Mouse (Mus musculus): ENCODE measurements at regions not wholly inside any gene's neighbourhood (a gene's known extent, or its start where the extent isn't known, plus 50 kb on each side); places are given as distances from the start of the nearest gene placed in this dataset.
"Not testable (repeated sequence)": the region's sequence is repeated elsewhere in the genome, so short reads cannot be mapped to it uniquely, and the experiment has no call there.

DNA sequence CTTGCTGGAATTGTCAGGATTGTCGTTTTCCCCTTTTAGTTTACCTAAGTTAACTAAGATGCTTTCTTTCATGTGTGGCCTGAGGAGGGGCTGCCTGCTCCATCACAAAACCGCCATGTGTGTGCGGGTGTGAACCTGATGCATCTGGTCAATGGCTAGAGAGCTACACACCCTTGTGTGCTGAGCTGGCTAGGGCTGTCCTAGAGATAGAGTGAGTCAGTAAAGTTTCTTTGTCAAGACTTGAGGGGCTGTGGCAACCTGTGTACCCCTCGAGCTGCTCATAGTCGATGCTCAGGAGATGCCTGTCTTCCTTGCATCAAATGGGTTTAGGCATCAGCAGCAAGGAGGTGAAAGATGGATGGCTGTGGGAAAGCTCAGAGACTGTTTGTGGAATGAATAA is 147.1 kb upstream of the Rtl1 start:
- 86% methylated on average over 5 of the region's 5 CpGs for WGBS

DNA sequence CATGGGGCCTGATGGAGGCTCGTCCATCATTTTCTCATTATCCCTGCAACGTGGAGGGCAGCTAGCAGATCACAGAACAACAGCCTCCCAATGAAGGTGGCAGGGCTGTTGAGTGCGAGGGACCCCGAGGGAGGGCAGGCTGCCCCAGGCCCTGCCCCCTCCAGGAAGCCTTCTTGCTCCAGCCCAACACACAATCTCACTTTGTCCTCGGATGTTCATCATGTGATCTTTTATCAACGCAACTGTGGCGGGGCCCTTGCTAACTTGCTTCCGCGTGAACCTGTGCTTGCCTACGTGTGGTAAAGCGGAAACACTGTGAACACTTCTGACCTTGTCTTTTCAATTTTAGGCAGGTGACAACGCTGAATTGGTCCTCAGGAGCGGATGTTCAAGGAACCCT is 147.6 kb upstream of the Rtl1 start:
- WGBS = 82% methylated on average over 13 of the region's 13 CpGs
- H3K4me1 ChIP-seq (replicated peaks; ENCODE audit: control insufficient read depth, insufficient read depth, low read length) = peaks cover 42% of the 10 kb centered on the region
- H3K36me3 ChIP-seq (ENCODE audit: control insufficient read depth, insufficient read depth) = peaks cover 4% of the 10 kb centered on the region; the same call in 1 of the 2 replicates
- ATAC-seq = no peak
- no peak overlapping the region for H3K4me3 ChIP-seq (replicated peaks; ENCODE audit: low read length)
- H3K9ac ChIP-seq (replicated peaks; ENCODE audit: low read depth, low read length) = no peak overlapping the region
- H3K4me2 ChIP-seq (ENCODE audit: low read length) = no peak overlapping the region
- no peaks in the 10 kb centered on the region for H3K27me3 ChIP-seq (replicated peaks; ENCODE audit: control insufficient read depth, insufficient read depth, low read length)
- no peak overlapping the region for H3K27ac ChIP-seq (ENCODE audit: low read length)
- no peaks in the 10 kb centered on the region for H3K9me3 ChIP-seq (ENCODE audit: control insufficient read depth, low read length)

More for the DNA sequence above, 147.1 kb upstream of the Rtl1 start:
- Histone ChIP-seq H3K4me2 (ENCODE audit: low read length) (no peak overlapping the region), H3K9me3 (ENCODE audit: control insufficient read depth, low read length) (no peaks in the 10 kb centered on the region), H3K9ac (replicated peaks; ENCODE audit: low read depth, low read length) (no peak overlapping the region), H3K4me1 (replicated peaks; ENCODE audit: control insufficient read depth, insufficient read depth, low read length) (peaks cover 42% of the 10 kb centered on the region), H3K27ac (ENCODE audit: low read length) (peak overlapping the region; percentile 51), H3K27me3 (replicated peaks; ENCODE audit: control insufficient read depth, insufficient read depth, low read length) (no peaks in the 10 kb centered on the region), H3K36me3 (ENCODE audit: control insufficient read depth, insufficient read depth) (peaks cover 5% of the 10 kb centered on the region; the same call in 1 of the 2 replicates), H3K4me3 (replicated peaks; ENCODE audit: low read length) (no peak overlapping the region)
- ATAC-seq = no peak

DNA sequence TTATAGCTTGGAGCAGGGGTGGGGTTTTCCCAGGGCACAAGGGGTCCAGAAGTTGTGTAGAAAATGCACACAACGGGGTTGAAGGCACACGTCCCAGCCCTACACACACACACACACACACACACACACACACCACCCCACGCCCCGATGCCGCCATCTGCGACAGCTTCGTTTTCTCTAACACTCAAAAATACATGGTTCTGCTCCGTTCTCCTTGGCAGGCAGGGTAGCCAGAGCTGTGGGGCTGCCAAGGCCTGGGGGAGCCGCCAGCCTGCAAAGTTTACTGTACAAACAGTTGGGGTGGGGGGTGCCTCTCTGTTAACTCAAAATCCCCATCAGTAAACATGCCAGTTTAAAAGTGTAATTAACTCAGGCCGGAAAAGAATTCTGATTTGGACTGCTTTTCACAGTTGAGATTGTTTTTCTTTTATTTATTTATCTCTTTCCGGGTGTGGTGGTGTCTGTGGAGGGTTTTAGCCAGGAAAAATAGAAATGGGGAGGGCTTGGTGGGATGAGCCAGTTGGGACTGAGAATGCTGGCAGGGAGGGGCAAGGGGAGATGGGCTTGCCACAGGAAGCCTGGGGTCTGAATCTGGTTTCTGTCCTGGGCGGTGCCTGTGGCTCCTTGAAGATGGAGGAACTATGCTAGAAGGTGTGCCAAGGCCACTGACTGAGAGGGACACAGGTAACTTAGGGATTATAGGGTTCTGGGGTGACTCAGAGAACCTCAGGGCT is 148.4 kb upstream of the Rtl1 start:
- WGBS = 44% methylated on average over 12 of the region's 12 CpGs
- no peaks in the 10 kb centered on the region for H3K27me3 ChIP-seq (replicated peaks; ENCODE audit: control insufficient read depth, insufficient read depth, low read length)
- H3K4me3 ChIP-seq (replicated peaks; ENCODE audit: low read length) = no peak overlapping the region
- no peak overlapping the region for H3K4me2 ChIP-seq (ENCODE audit: low read length)
- peaks cover 42% of the 10 kb centered on the region for H3K4me1 ChIP-seq (replicated peaks; ENCODE audit: control insufficient read depth, insufficient read depth, low read length)
- no peaks in the 10 kb centered on the region for H3K36me3 ChIP-seq (ENCODE audit: control insufficient read depth, insufficient read depth)
- H3K27ac ChIP-seq (ENCODE audit: low read length) = no peak overlapping the region
- no peak overlapping the region for H3K9ac ChIP-seq (replicated peaks; ENCODE audit: low read depth, low read length)
- peak; percentile 73 for ATAC-seq
- no peaks in the 10 kb centered on the region for H3K9me3 ChIP-seq (ENCODE audit: control insufficient read depth, low read length)

DNA sequence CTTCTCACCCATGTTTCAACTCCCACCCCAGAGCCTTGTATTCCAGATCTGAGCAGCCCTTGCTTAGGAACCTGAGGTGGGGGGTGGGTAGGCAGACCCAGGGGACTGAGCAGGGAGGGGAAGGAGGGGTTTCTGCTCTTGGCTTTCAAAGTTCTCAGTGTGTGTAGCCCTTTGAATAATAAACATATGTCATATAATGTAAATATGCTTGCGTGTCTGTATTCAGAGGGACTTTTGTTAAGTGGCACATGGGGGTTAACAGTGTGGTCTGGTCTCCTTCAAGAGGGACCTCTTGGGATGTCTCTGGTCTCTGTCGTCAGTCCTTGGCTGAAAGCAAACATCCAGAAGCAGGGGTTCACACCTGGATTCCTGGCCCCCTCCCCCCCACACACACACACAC is 149.1 kb upstream of the Rtl1 start:
- ATAC-seq = no peak
- Histone ChIP-seq H3K4me3 (replicated peaks; ENCODE audit: low read length) (no peak overlapping the region; the same call in 1 of the 2 replicates), H3K27ac (ENCODE audit: low read length) (no peak overlapping the region), H3K9ac (replicated peaks; ENCODE audit: low read depth, low read length) (peak overlapping the region; percentile 49; the same call in 1 of the 2 replicates), H3K27me3 (replicated peaks; ENCODE audit: control insufficient read depth, insufficient read depth, low read length) (no peaks in the 10 kb centered on the region), H3K4me2 (ENCODE audit: low read length) (peak overlapping the region; percentile 47), H3K9me3 (ENCODE audit: control insufficient read depth, low read length) (no peaks in the 10 kb centered on the region), H3K36me3 (ENCODE audit: control insufficient read depth, insufficient read depth) (no peaks in the 10 kb centered on the region), H3K4me1 (replicated peaks; ENCODE audit: control insufficient read depth, insufficient read depth, low read length) (peaks cover 42% of the 10 kb centered on the region)
- 39% methylated on average over 2 of the region's 2 CpGs for WGBS

DNA sequence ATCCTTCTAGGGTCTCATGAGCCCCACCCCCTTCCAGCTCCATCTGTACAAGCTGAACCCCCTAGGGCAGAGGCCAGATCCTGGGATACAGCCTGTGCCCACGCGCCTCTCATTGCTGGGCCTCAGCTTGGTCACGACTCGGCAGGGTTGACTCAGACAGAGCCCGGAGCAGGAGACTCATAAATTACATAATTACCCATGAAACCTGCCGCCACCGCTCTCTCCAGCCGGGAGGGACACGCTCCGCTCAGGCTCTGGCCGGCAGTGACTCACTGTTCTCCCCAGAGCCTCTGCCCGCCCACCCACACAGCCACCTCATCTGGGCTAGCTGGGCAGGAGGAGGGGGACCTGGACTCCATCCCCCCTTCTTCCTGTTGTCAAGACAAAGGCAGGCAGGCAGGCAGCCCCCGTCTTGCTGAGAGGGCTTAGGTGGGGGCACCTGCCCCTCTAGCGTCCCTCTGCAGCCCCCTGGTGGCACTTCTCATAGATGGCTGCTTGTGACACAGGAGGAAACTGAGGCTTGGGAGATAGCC is 149.6 kb upstream of the Rtl1 start:
- peak; percentile 36 for ATAC-seq
- H3K4me2 ChIP-seq (ENCODE audit: low read length) = peak overlapping the region; percentile 47
- no peak overlapping the region for H3K27ac ChIP-seq (ENCODE audit: low read length)
- H3K4me1 ChIP-seq (replicated peaks; ENCODE audit: control insufficient read depth, insufficient read depth, low read length) = peaks cover 42% of the 10 kb centered on the region
- no peaks in the 10 kb centered on the region for H3K9me3 ChIP-seq (ENCODE audit: control insufficient read depth, low read length)
- H3K9ac ChIP-seq (replicated peaks; ENCODE audit: low read depth, low read length) = peak overlapping the region; percentile 49
- no peaks in the 10 kb centered on the region for H3K36me3 ChIP-seq (ENCODE audit: control insufficient read depth, insufficient read depth)
- H3K27me3 ChIP-seq (replicated peaks; ENCODE audit: control insufficient read depth, insufficient read depth, low read length) = no peaks in the 10 kb centered on the region
- WGBS = 4% methylated on average over 14 of the region's 14 CpGs
- H3K4me3 ChIP-seq (replicated peaks; ENCODE audit: low read length) = peak overlapping the region; percentile 33

DNA sequence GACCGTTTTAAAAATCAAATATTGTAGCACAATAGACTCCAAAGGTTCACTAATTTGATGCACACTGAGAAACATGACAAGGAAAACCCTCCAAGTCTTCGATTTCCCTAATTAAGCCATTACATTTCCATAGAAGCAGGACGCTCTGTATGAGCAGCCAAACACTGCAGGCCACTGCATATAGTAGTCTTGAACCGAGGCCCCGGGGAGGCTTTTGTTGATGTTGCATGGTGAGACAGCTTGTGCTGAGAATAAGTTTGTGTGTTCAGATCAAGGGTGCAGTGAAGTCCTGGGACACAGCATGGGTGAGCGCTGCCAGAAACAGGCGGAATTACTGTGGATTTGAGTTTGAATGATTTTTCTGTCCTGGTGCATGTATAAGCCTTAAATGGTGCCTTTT is 154.9 kb upstream of the Rtl1 start:
- no peak overlapping the region for H3K27ac ChIP-seq (ENCODE audit: low read length)
- WGBS = 56% methylated on average over 7 of the region's 7 CpGs
- H3K9me3 ChIP-seq (ENCODE audit: control insufficient read depth, low read length) = peaks cover 4% of the 10 kb centered on the region; the same call in 1 of the 2 replicates
- no peaks in the 10 kb centered on the region for H3K4me1 ChIP-seq (replicated peaks; ENCODE audit: control insufficient read depth, insufficient read depth, low read length)
- no peak overlapping the region for H3K4me3 ChIP-seq (replicated peaks; ENCODE audit: low read length)
- H3K27me3 ChIP-seq (replicated peaks; ENCODE audit: control insufficient read depth, insufficient read depth, low read length) = no peaks in the 10 kb centered on the region
- H3K4me2 ChIP-seq (ENCODE audit: low read length) = no peak overlapping the region
- no peak for ATAC-seq
- H3K36me3 ChIP-seq (ENCODE audit: control insufficient read depth, insufficient read depth) = no peaks in the 10 kb centered on the region
- no peak overlapping the region for H3K9ac ChIP-seq (replicated peaks; ENCODE audit: low read depth, low read length)

DNA sequence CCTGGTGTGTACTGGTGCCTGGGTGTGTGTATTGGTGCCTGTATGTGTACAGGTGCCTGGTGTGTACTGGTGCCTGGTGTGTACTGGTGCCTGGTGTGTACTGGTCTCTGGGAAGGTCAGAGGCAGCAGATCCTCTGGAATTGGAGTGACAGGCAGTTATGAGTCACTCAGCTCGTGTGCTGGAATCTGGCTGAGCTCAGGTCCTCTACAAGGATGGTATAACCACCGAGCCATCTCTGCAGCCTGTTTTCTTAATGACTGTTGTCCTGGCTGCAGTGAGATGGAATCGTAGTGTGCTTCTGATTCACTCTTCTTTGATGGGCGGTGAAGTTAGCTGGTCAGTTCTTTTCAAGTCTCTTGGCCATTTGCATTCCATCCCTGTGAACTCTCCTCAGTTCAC is 164.2 kb upstream of the Rtl1 start:
- H3K36me3 ChIP-seq (ENCODE audit: control insufficient read depth, insufficient read depth) = no peaks in the 10 kb centered on the region
- no peaks in the 10 kb centered on the region for H3K9me3 ChIP-seq (ENCODE audit: control insufficient read depth, low read length)
- no peak overlapping the region for H3K9ac ChIP-seq (replicated peaks; ENCODE audit: low read depth, low read length)
- no peak overlapping the region for H3K4me3 ChIP-seq (replicated peaks; ENCODE audit: low read length)
- 85% methylated on average over 4 of the region's 4 CpGs for WGBS
- H3K4me2 ChIP-seq (ENCODE audit: low read length) = no peak overlapping the region
- H3K27me3 ChIP-seq (replicated peaks; ENCODE audit: control insufficient read depth, insufficient read depth, low read length) = no peaks in the 10 kb centered on the region
- no peak for ATAC-seq
- H3K27ac ChIP-seq (ENCODE audit: low read length) = no peak overlapping the region
- no peaks in the 10 kb centered on the region for H3K4me1 ChIP-seq (replicated peaks; ENCODE audit: control insufficient read depth, insufficient read depth, low read length)

DNA sequence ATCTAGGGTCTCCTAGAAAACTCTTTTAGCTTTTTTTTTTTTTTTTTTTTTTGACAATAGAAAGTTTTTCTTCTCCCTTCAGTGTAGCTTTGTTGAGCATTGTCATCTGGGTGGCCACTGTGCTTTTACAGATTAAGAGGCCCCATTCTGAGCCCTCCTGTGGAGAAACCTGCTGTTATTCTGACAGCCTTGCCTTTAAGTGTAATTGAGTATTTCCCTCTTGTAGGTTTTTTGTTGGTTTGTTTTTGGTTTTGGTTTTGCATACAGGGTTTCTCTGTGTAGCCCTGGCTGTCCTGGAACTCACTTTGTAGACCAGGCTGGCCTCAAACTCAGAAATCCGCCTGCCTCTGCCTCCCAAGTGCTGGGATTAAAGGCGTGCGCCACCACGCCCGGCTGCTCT is 166.5 kb upstream of the Rtl1 start:
- not testable (repeated sequence) for H3K27me3 ChIP-seq (replicated peaks; ENCODE audit: control insufficient read depth, insufficient read depth, low read length); H3K9ac ChIP-seq (replicated peaks; ENCODE audit: low read depth, low read length); H3K4me2 ChIP-seq (ENCODE audit: low read length); H3K4me1 ChIP-seq (replicated peaks; ENCODE audit: control insufficient read depth, insufficient read depth, low read length); H3K27ac ChIP-seq (ENCODE audit: low read length); H3K4me3 ChIP-seq (replicated peaks; ENCODE audit: low read length); ATAC-seq; H3K9me3 ChIP-seq (ENCODE audit: control insufficient read depth, low read length); H3K36me3 ChIP-seq (ENCODE audit: control insufficient read depth, insufficient read depth)
- WGBS = 84% methylated on average over 5 of the region's 5 CpGs

DNA sequence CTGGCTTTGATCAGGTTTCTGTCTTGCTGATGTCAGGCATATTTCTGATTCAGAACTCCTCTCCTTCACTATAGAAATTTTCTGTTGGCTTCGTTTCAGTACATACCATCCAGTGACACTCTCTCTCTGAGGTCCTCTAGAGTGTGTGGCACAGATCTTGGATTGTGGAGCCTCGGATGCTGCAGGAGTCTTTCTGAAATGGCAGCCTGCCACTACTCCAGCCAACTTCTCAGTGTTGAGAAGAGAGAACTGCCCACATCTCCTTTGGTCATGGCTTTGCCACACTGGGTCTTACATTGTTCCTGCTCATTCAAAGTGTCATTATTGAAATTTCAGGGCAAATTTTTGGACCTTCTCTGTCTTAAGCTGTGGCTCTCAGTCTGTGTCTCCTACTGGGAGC is 172.4 kb upstream of the Rtl1 start:
- ATAC-seq = no peak
- Histone ChIP-seq H3K36me3 (ENCODE audit: control insufficient read depth, insufficient read depth) (no peaks in the 10 kb centered on the region), H3K4me1 (replicated peaks; ENCODE audit: control insufficient read depth, insufficient read depth, low read length) (no peaks in the 10 kb centered on the region), H3K4me3 (replicated peaks; ENCODE audit: low read length) (no peak overlapping the region), H3K4me2 (ENCODE audit: low read length) (no peak overlapping the region), H3K27me3 (replicated peaks; ENCODE audit: control insufficient read depth, insufficient read depth, low read length) (no peaks in the 10 kb centered on the region), H3K27ac (ENCODE audit: low read length) (no peak overlapping the region), H3K9ac (replicated peaks; ENCODE audit: low read depth, low read length) (no peak overlapping the region), H3K9me3 (ENCODE audit: control insufficient read depth, low read length) (no peaks in the 10 kb centered on the region)
- WGBS = 65% methylated on average over 2 of the region's 2 CpGs
